ENCODE assay signal across 12 mouse cellular contexts in genomic region chr4:58210557-58211090, GRCm38 (mm10). TPM values are rescaled to one million over a fixed set of nuclear protein-coding genes. Genes with fewer than 3 reads are reported as not detected.
DNase-seq lines count a peak whose midpoint lies in the region; ATAC-seq and TF ChIP-seq lines count a peak whose summit lies in the region.
"Had no signal": no experiment of that assay in that cellular context is flagged by ENCODE, and none has a peak within 500 bp of the region (broad histone marks: within the 10 kb centered on the region; RNA-seq: fewer than 3 reads in every experiment).

No protein-coding gene starts in this region.

- peak; percentile 24 for TF ChIP-seq RAD21 in CH12.LX (IDR thresholded peaks at IDR 0.05; ENCODE audit: low read depth, low read length)

- 41% methylated on average over 5 of the region's 5 CpGs for WGBS in intestine, postnatal 0 days
- WGBS in intestine, embryonic 15.5 days: 51% methylated on average over 5 of the region's 5 CpGs

- in situ Hi-C loops in CH12.LX (cut with MboI; ENCODE audit: low pct_ligation_motif_present, low pct_unique_long_range_greater_than_20kb, low sequenced_read_pairs): no loop called here
- in situ Hi-C loops in Patski (cut with MboI; ENCODE audit: low pct_unique_long_range_greater_than_20kb): loop anchor here (25.0 kb wide), 1 partner anchor 273 kb away; no protein-coding TSS in a partner anchor

- no peak for ATAC-seq in intestine, postnatal 0 days
- ATAC-seq in intestine, embryonic 15.5 days: no peak
- ATAC-seq in Patski: no peak

- no peak overlapping the region for H3K27ac ChIP-seq in intestine, postnatal 0 days (ENCODE audit: low read depth, low read length)
- H3K27ac ChIP-seq in intestine, embryonic 15.5 days: no peak overlapping the region
- H3K27ac ChIP-seq in CH12.LX (ENCODE audit: insufficient read depth, low read depth): no peak overlapping the region
- H3K27ac ChIP-seq: embryonic facial prominence, embryonic 12.5 days had no signal

- H3K27me3 ChIP-seq in intestine, postnatal 0 days (replicated peaks; ENCODE audit: control insufficient read depth, insufficient read depth, low read length): peaks cover 15% of the 10 kb centered on the region
- H3K27me3 ChIP-seq in intestine, embryonic 15.5 days (replicated peaks): peaks cover 12% of the 10 kb centered on the region
- H3K27me3 ChIP-seq in CH12.LX (replicated peaks) (no peaks in the 10 kb centered on the region), Patski (peaks cover 3% of the 10 kb centered on the region)
- H3K27me3 ChIP-seq: embryonic facial prominence, embryonic 12.5 days had no signal

- no peaks in the 10 kb centered on the region for H3K36me3 ChIP-seq in intestine, postnatal 0 days (ENCODE audit: control insufficient read depth, insufficient read depth)
- no peaks in the 10 kb centered on the region for H3K36me3 ChIP-seq in intestine, embryonic 15.5 days
- no peaks in the 10 kb centered on the region for H3K36me3 ChIP-seq in CH12.LX (replicated peaks in 1 of 2; ENCODE audit: control insufficient read depth in 1 of 2, insufficient read depth in 1 of 2, low read length in 1 of 2)
- H3K36me3 ChIP-seq: embryonic facial prominence, embryonic 12.5 days had no signal

- H3K4me3 ChIP-seq in intestine, postnatal 0 days (ENCODE audit: low read depth, low read length): no peak overlapping the region
- H3K4me3 ChIP-seq in intestine, embryonic 15.5 days (replicated peaks): no peak overlapping the region
- H3K4me3 ChIP-seq in CH12.LX (replicated peaks in 1 of 3; ENCODE audit: low read depth in 2 of 3, low read length in 2 of 3, poor library complexity in 1 of 3): no peak overlapping the region
- H3K4me3 ChIP-seq: embryonic facial prominence, embryonic 12.5 days had no signal

- dilution Hi-C loops in CH12.LX (cut with MboI; ENCODE audit: extremely low pct_ligation_motif_present, extremely low pct_unique_long_range_greater_than_20kb, low sequenced_read_pairs): no loop called here

- DNase-seq in CH12.LX (ENCODE audit: extremely low read depth) (peak; percentile 12), Patski (ENCODE audit: low read depth, low spot score) (no peak)
- peak; percentile 52 to 70 for DNase-seq in cerebellum, postnatal 25 days
- no peak for DNase-seq in testis, postnatal 10 days (ENCODE audit: low spot score)
- DNase-seq in left cerebral cortex, adult 11 months (ENCODE audit: low spot score): no peak
- DNase-seq in adrenal gland, adult 2 months: no peak
- DNase-seq: kidney, adult 8-10 months; left cerebral cortex, postnatal 4 days had no signal

- peak; percentile 58 for TF ChIP-seq CTCF in intestine, postnatal 0 days (IDR thresholded peaks at IDR 0.05; ENCODE audit: low read depth)
- TF ChIP-seq CTCF in CH12.LX (conservative IDR thresholded peaks at IDR 0.05 in 1 of 2, IDR thresholded peaks at IDR 0.05 in 1 of 2; ENCODE audit: low read depth in 2 of 2, low read length in 2 of 2) (peak in 1 of 2 experiments; percentile 46; a peak in 2 of 4 replicates), Patski (IDR thresholded peaks at IDR 0.05) (peak; percentile 59)

- POLR2A ChIA-PET in Patski (lab: Charles Lee): interaction anchor here (0.6 kb wide), 2 partner anchors 77 to 108 kb away, joined by 3 read pairs; no protein-coding TSS in a partner anchor

- no peaks in the 10 kb centered on the region for H3K4me1 ChIP-seq in intestine, postnatal 0 days (replicated peaks; ENCODE audit: control insufficient read depth, insufficient read depth, low read length)
- H3K4me1 ChIP-seq in intestine, embryonic 15.5 days (replicated peaks): 0 out of 2 replicates have a peak, but pooled peaks cover 5% of the 10 kb centered on the region
- no peaks in the 10 kb centered on the region for H3K4me1 ChIP-seq in CH12.LX (ENCODE audit: control insufficient read depth in 1 of 2, insufficient read depth in 2 of 2)

- no peak for TF ChIP-seq EP300 in CH12.LX (IDR thresholded peaks at IDR 0.05; ENCODE audit: low read length)

- TF ChIP-seq POLR2A in CH12.LX (IDR thresholded peaks at IDR 0.05; ENCODE audit: low read depth, low read length): no peak

- H3K4me2 ChIP-seq in intestine, postnatal 0 days (replicated peaks; ENCODE audit: low read depth): no peak overlapping the region
- no peak overlapping the region for H3K4me2 ChIP-seq in intestine, embryonic 15.5 days (replicated peaks)
- H3K4me2 ChIP-seq in CH12.LX (ENCODE audit: insufficient read depth, low read depth, poor library complexity, severe bottlenecking): no peak overlapping the region
- H3K4me2 ChIP-seq: embryonic facial prominence, embryonic 12.5 days had no signal

- CTCF ChIA-PET in Patski (lab: Charles Lee): interaction anchor here (1.6 kb wide), 1 partner anchor 41 kb away, joined by 3 read pairs; no protein-coding TSS in a partner anchor

- H3K9me3 ChIP-seq in intestine, postnatal 0 days (ENCODE audit: control insufficient read depth): no peaks in the 10 kb centered on the region
- no peaks in the 10 kb centered on the region for H3K9me3 ChIP-seq in intestine, embryonic 15.5 days
- H3K9me3 ChIP-seq in CH12.LX (replicated peaks; ENCODE audit: low read length): no peaks in the 10 kb centered on the region
- H3K9me3 ChIP-seq: embryonic facial prominence, embryonic 12.5 days had no signal

- no peak overlapping the region for H3K9ac ChIP-seq in intestine, postnatal 0 days (ENCODE audit: low read depth, low read length)
- H3K9ac ChIP-seq in intestine, embryonic 15.5 days: no peak overlapping the region
- H3K9ac ChIP-seq in CH12.LX (ENCODE audit: insufficient read depth, low read depth): no peak overlapping the region
- H3K9ac ChIP-seq: embryonic facial prominence, embryonic 12.5 days had no signal

- H3K79me2 ChIP-seq in CH12.LX (replicated peaks; ENCODE audit: control insufficient read depth, extremely low read depth, insufficient read depth, poor library complexity, severe bottlenecking): no peaks in the 10 kb centered on the region

TF ChIP-seq in CH12.LX, 34 proteins besides CTCF, POLR2A, EP300 and RAD21:
- TF ChIP-seq TBP (conservative IDR thresholded peaks at IDR 0.05; ENCODE audit: low read depth, low read length) (no peak), SMC3 (IDR thresholded peaks at IDR 0.05; ENCODE audit: low read depth, low read length) (peak; percentile 32)
TF ChIP-seq in CH12.LX: peak in this region for 1.

RNA-seq across cellular contexts. Expression of gene Svep1, which starts 4.0 kb away (rescaled TPM):
- 2.0 and 2.5 TPM in 2 replicates for polyA plus RNA-seq in intestine, postnatal 0 days (2015; fragmentation: Nextera tagmentation; extraction: Ambion mirVana)
- polyA plus RNA-seq in intestine, embryonic 15.5 days (2015; fragmentation: Nextera tagmentation; extraction: Ambion mirVana): 6.2 and 6.3 TPM in 2 replicates
- total RNA-seq in CH12.LX (2012; rRNA removed): not detected in 2 replicates
- total RNA-seq in CH12.LX (2014; rRNA removed): not detected in 2 replicates
- polyA plus RNA-seq in CH12.LX (2012; ENCODE audit: insufficient read length, low read depth): not detected in 2 replicates
- polyA plus RNA-seq in Patski (2021): 1.6 TPM
- 10 to 100 TPM in 1 of 2 experiments, 1 to 10 TPM in 1; 9.7 to 16.7 TPM for total RNA-seq in adrenal gland, adult 2 months (2021)
- polyA plus RNA-seq in adrenal gland, adult 2 months (2012; rRNA removed): 2.9 and 3.2 TPM in 2 replicates
- total RNA-seq: neutrophil, adult 5-6 weeks had no signal

Comparison
In these comparisons a context has a peak if more than half of its experiments do, and no peak if none do; other contexts are left out.
1. DNase-seq: peak in CH12.LX (single experiment) and cerebellum, postnatal 25 days (2 of 2); none in Patski (single experiment), testis, postnatal 10 days (single experiment), left cerebral cortex, adult 11 months (single experiment) and adrenal gland, adult 2 months (single experiment).